36 mouse cellular contexts compared by ENCODE assay signal in genomic region chr2:172062876-172063275, GRCm38 (mm10). TPM values are rescaled to one million over a fixed set of nuclear protein-coding genes. Genes with fewer than 3 reads are reported as not detected.
"Had no signal": no experiment of that assay in that cellular context is flagged by ENCODE, and none has a peak within 500 bp of the region (broad histone marks: within the 10 kb centered on the region; RNA-seq: fewer than 3 reads in every experiment).

No protein-coding gene starts in this region.

- H3K4me1 ChIP-seq: heart, embryonic 10.5 days; heart, embryonic 12.5 days; heart, embryonic 13.5 days; heart, embryonic 15.5 days; hindbrain, embryonic 12.5 days; hindbrain, embryonic 13.5 days; hindbrain, embryonic 15.5 days; intestine, embryonic 15.5 days; kidney, embryonic 15.5 days had no signal

- H3K4me3 ChIP-seq: heart, embryonic 10.5 days; heart, embryonic 12.5 days; heart, embryonic 13.5 days; heart, embryonic 15.5 days; hindbrain, embryonic 10.5 days; hindbrain, embryonic 12.5 days; hindbrain, embryonic 13.5 days; hindbrain, embryonic 15.5 days; intestine, embryonic 15.5 days; kidney, embryonic 15.5 days; layer of hippocampus, adult 2 months had no signal

- DNase-seq: heart, postnatal 10 days; heart, postnatal 14 days; heart, postnatal 36 days; heart, postnatal 4 days; kidney, adult 11 months; kidney, adult 18-20 months; kidney, adult 2 months; kidney, adult 8-10 months; kidney, adult 9 months; kidney, postnatal 10 days; kidney, postnatal 14 days; kidney, postnatal 25 days; kidney, postnatal 36 days; kidney, postnatal 4 days; layer of hippocampus, adult 9-11 months; layer of hippocampus, postnatal 36 days had no signal

- H3K4me2 ChIP-seq: heart, embryonic 11.5 days; heart, embryonic 12.5 days; heart, embryonic 13.5 days; heart, embryonic 15.5 days; hindbrain, embryonic 12.5 days; hindbrain, embryonic 13.5 days; hindbrain, embryonic 14.5 days; hindbrain, embryonic 15.5 days; intestine, embryonic 15.5 days; kidney, embryonic 15.5 days had no signal

- H3K9ac ChIP-seq: heart, embryonic 12.5 days; heart, embryonic 13.5 days; heart, embryonic 15.5 days; hindbrain, embryonic 12.5 days; hindbrain, embryonic 13.5 days; hindbrain, embryonic 14.5 days; hindbrain, embryonic 15.5 days; intestine, embryonic 15.5 days; kidney, embryonic 15.5 days had no signal

- H3K36me3 ChIP-seq: heart, embryonic 10.5 days; heart, embryonic 12.5 days; heart, embryonic 13.5 days; heart, embryonic 15.5 days; hindbrain, embryonic 10.5 days; hindbrain, embryonic 12.5 days; hindbrain, embryonic 13.5 days; hindbrain, embryonic 15.5 days; intestine, embryonic 15.5 days; kidney, embryonic 15.5 days had no signal

- H3K27ac ChIP-seq: heart, embryonic 10.5 days; heart, embryonic 13.5 days; heart, embryonic 15.5 days; hindbrain, embryonic 10.5 days; hindbrain, embryonic 12.5 days; hindbrain, embryonic 13.5 days; hindbrain, embryonic 14.5 days; hindbrain, embryonic 15.5 days; hindbrain, postnatal 0 days; intestine, embryonic 15.5 days; kidney, embryonic 15.5 days; kidney, postnatal 0 days; layer of hippocampus, adult 2 months had no signal

- ATAC-seq: hindbrain, embryonic 16.5 days; hindbrain, postnatal 0 days; inflammation-experienced regulatory T-cells, adult 6 months; intestine, embryonic 15.5 days; intestine, embryonic 16.5 days; intestine, postnatal 0 days had no signal

- H3K27me3 ChIP-seq: heart, embryonic 12.5 days; heart, embryonic 13.5 days; heart, embryonic 15.5 days; hindbrain, embryonic 12.5 days; hindbrain, embryonic 13.5 days; hindbrain, embryonic 15.5 days; intestine, embryonic 15.5 days; kidney, embryonic 15.5 days had no signal

- H3K9me3 ChIP-seq: heart, embryonic 10.5 days; heart, embryonic 13.5 days; heart, embryonic 15.5 days; hindbrain, embryonic 13.5 days; hindbrain, embryonic 15.5 days; intestine, embryonic 15.5 days; kidney, embryonic 15.5 days had no signal

RNA-seq across cellular contexts. Expression of gene Cbln4, which starts 19.6 kb away (rescaled TPM):
- polyA plus RNA-seq: heart, postnatal 0 days; kidney, adult 2 months had no signal
